Mouse (Mus musculus): ENCODE measurements around the gene Atg10. TPM values are rescaled to one million over a fixed set of nuclear protein-coding genes. Genes with fewer than 3 reads are reported as not detected.

Atg10 gene
- total RNA-seq, 2 experiments from 2014 or later = 15.2 to 22.1 TPM

GRCm38 (mm10) chr13:90885856-90886532 is 337.8 kb downstream of the Atg10 start:
- DNase-seq = no peak

Other genes starting within 250 kb of the Atg10 start
- gene Ssbp2, start 236.3 kb upstream of the Atg10 start, total RNA-seq (2021) = 10 to 100 TPM; 26.4 to 30.4 TPM

Measured in adrenal gland, postnatal 36 days (tissue).